ENCODE assay signal across 16 mouse cellular contexts in the genomic region with DNA sequence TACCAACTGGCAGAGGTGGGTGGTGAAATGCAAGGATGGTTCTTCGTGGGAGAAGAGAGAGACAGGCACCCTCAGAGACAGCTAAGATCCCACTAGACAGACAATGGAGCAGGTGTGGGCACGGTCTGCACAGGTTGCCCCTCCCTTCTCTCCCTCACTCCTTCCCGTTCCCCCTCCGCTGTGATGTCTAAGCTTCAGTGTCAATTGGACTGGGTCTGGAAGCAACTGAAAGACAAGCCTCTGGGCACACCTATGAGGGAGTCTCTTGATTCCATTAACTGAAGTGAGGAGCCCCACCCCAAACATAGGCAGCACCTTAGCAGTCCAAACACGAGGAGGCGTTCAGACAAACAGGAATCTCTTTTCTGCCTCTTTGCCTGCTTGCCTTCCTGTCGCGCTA.
"Had no signal": no experiment of that assay in that cellular context is flagged by ENCODE, and none has a peak within 500 bp of the region (broad histone marks: within the 10 kb centered on the region; RNA-seq: fewer than 3 reads in every experiment).

No protein-coding gene starts in this region.

- H3K9me3 ChIP-seq: liver, embryonic 12.5 days; lung, embryonic 15.5 days; midbrain, embryonic 13.5 days; neural tube, embryonic 12.5 days had no signal

- H3K4me1 ChIP-seq: liver, embryonic 12.5 days; lung, embryonic 15.5 days; megakaryocyte, embryonic 14.5 days; neural tube, embryonic 12.5 days had no signal

- H3K36me3 ChIP-seq: liver, embryonic 12.5 days; lung, embryonic 15.5 days; midbrain, embryonic 13.5 days; neural tube, embryonic 12.5 days had no signal

- H3K4me2 ChIP-seq: liver, embryonic 12.5 days; lung, embryonic 15.5 days; midbrain, embryonic 13.5 days; neural tube, embryonic 12.5 days had no signal

- H3K9ac ChIP-seq: liver, embryonic 12.5 days; lung, embryonic 15.5 days; midbrain, embryonic 13.5 days; neural tube, embryonic 12.5 days had no signal

- H3K27ac ChIP-seq: hindbrain, postnatal 0 days; liver, embryonic 12.5 days; lung, embryonic 15.5 days; macrophage; midbrain, embryonic 13.5 days; neural tube, embryonic 12.5 days; stomach, postnatal 0 days had no signal

- ATAC-seq: hindbrain, postnatal 0 days; intestine, embryonic 16.5 days; liver, embryonic 12.5 days; midbrain, embryonic 13.5 days had no signal

- H3K4me3 ChIP-seq: liver, embryonic 12.5 days; lung, embryonic 15.5 days; megakaryocyte, embryonic 14.5 days; midbrain, embryonic 13.5 days; neural tube, embryonic 12.5 days had no signal

- DNase-seq: kidney, adult 8-10 months; kidney, postnatal 25 days; layer of hippocampus, adult 9-11 months; left cerebral cortex, postnatal 4 days; lung, postnatal 14 days; thymus, adult 2 months; thymus, postnatal 25 days had no signal

- H3K27me3 ChIP-seq: liver, embryonic 12.5 days; lung, embryonic 15.5 days; midbrain, embryonic 13.5 days; neural tube, embryonic 12.5 days had no signal
